ENCODE assay signal across 20 mouse cellular contexts in genomic region chr9:81479534-81479933, GRCm38 (mm10).
"Had no signal": no experiment of that assay in that cellular context is flagged by ENCODE, and none has a peak within 500 bp of the region (broad histone marks: within the 10 kb centered on the region; RNA-seq: fewer than 3 reads in every experiment).

No protein-coding gene starts in this region.

- DNase-seq: kidney, postnatal 14 days; kidney, postnatal 4 days; left cerebral cortex, postnatal 4 days; liver, postnatal 0 days; lung, embryonic 14.5 days; right cerebral cortex, adult 18-20 months; right cerebral cortex, postnatal 25 days; spleen, adult 18-20 months; thymus, postnatal 25 days had no signal

- ATAC-seq: liver, postnatal 0 days; lung, postnatal 0 days; midbrain, embryonic 15.5 days had no signal

- H3K9me3 ChIP-seq: limb, embryonic 12.5 days; limb, embryonic 15.5 days; midbrain, embryonic 12.5 days; midbrain, embryonic 15.5 days; neural tube, embryonic 12.5 days; neural tube, embryonic 15.5 days; stomach, embryonic 15.5 days had no signal

- H3K4me2 ChIP-seq: limb, embryonic 12.5 days; limb, embryonic 15.5 days; liver, embryonic 11.5 days; lung, embryonic 14.5 days; midbrain, embryonic 12.5 days; midbrain, embryonic 15.5 days; neural tube, embryonic 12.5 days; neural tube, embryonic 15.5 days; stomach, embryonic 15.5 days had no signal

- H3K4me3 ChIP-seq: limb, embryonic 12.5 days; limb, embryonic 15.5 days; midbrain, embryonic 12.5 days; midbrain, embryonic 15.5 days; neural tube, embryonic 12.5 days; neural tube, embryonic 15.5 days; stomach, embryonic 15.5 days had no signal

- H3K27me3 ChIP-seq: limb, embryonic 12.5 days; limb, embryonic 15.5 days; midbrain, embryonic 12.5 days; midbrain, embryonic 15.5 days; neural tube, embryonic 12.5 days; neural tube, embryonic 15.5 days; stomach, embryonic 15.5 days had no signal

- H3K27ac ChIP-seq: limb, embryonic 12.5 days; limb, embryonic 15.5 days; liver, embryonic 14.5 days; macrophage; midbrain, embryonic 12.5 days; midbrain, embryonic 15.5 days; neural tube, embryonic 12.5 days; neural tube, embryonic 15.5 days; stomach, embryonic 15.5 days had no signal

- H3K36me3 ChIP-seq: limb, embryonic 12.5 days; limb, embryonic 15.5 days; midbrain, embryonic 12.5 days; midbrain, embryonic 15.5 days; neural tube, embryonic 12.5 days; neural tube, embryonic 15.5 days; stomach, embryonic 15.5 days had no signal

- H3K4me1 ChIP-seq: limb, embryonic 12.5 days; limb, embryonic 15.5 days; midbrain, embryonic 12.5 days; midbrain, embryonic 15.5 days; neural tube, embryonic 12.5 days; neural tube, embryonic 15.5 days; stomach, embryonic 15.5 days had no signal

- H3K9ac ChIP-seq: limb, embryonic 12.5 days; limb, embryonic 15.5 days; liver, embryonic 14.5 days; liver, postnatal 0 days; lung, embryonic 14.5 days; midbrain, embryonic 12.5 days; midbrain, embryonic 15.5 days; neural tube, embryonic 12.5 days; neural tube, embryonic 15.5 days; stomach, embryonic 15.5 days had no signal
